Mouse (Mus musculus) liver, embryonic 12.5 days (tissue): ENCODE data around the gene Sh2d3c. TPM values are rescaled to one million over a fixed set of nuclear protein-coding genes. Genes with fewer than 3 reads are reported as not detected.

Experiments
- ATAC-seq: fragments of 200-750 bp; cut with Nextera tagmentation; 2 replicates; pipeline ENCODE4 v1.8.0; 2017; ENCODE audit warnings: moderate number of reproducible peaks, mild to moderate bottlenecking, moderate library complexity
- H3K27ac ChIP-seq: fragments of 300-500 bp; sonication (generic); 2 replicates; pipeline ENCODE4 v1.5.1; 2016; ENCODE audit warnings: mild to moderate bottlenecking
- H3K27me3 ChIP-seq: fragments of 300-500 bp; sonication (generic); replicated peaks from 2 replicates; pipeline ENCODE4 v1.6.1; 2016; ENCODE audit warnings: mild to moderate bottlenecking, moderate library complexity
- H3K36me3 ChIP-seq: fragments of 300-500 bp; sonication (generic); 2 replicates; pipeline ENCODE4 v1.6.1; 2016; ENCODE audit warnings: mild to moderate bottlenecking, moderate library complexity
- H3K4me1 ChIP-seq: fragments of 300-500 bp; sonication (generic); 2 replicates; pipeline ENCODE4 v1.6.1; 2016
- H3K4me2 ChIP-seq: fragments of 300-500 bp; sonication (generic); 2 replicates; pipeline ENCODE4 v1.6.1; 2016; ENCODE audit warnings: mild to moderate bottlenecking, moderate library complexity
- H3K4me3 ChIP-seq: fragments of 300-500 bp; sonication (generic); 2 replicates; pipeline ENCODE4 v1.5.1; 2016; ENCODE audit warnings: mild to moderate bottlenecking, moderate library complexity
- H3K9ac ChIP-seq: fragments of 300-500 bp; sonication (generic); 2 replicates; pipeline ENCODE4 v1.6.1; 2016; ENCODE audit warnings: mild to moderate bottlenecking, moderate library complexity
- H3K9me3 ChIP-seq: fragments of 300-500 bp; sonication (generic); replicated peaks from 2 replicates; pipeline ENCODE4 v1.6.1; 2016; ENCODE audit warnings: mild to moderate bottlenecking, moderate library complexity
- WGBS: fragments of 180-500 bp; shearing (Covaris S2); methylation state at CpG from one replicate; pipeline ENCODE4 v1.1.7; 2016; ENCODE audit not compliant: insufficient replicate concordance; 5-methylcytosine and 5-hydroxymethylcytosine counted together
- polyA plus RNA-seq: library from polyadenylated mRNA; unstranded; fragments of >200 nt; fragmentation: Nextera tagmentation; extraction: Ambion mirVana; gene quantifications from 2 replicates; pipeline ENCODE4 v1.2.1, GENCODE M21; 2016

The Sh2d3c gene
- polyA plus RNA-seq, 1 experiment from 2014 or later: 10.1 TPM

GRCm38 (mm10) chr2:32714117-32714986, 6.5 kb upstream of the Sh2d3c start:
- peak overlapping the region; percentile 90 for H3K9ac ChIP-seq
- H3K36me3 ChIP-seq: peaks cover 24% of the 10 kb centered on the region
- no peaks in the 10 kb centered on the region for H3K9me3 ChIP-seq
- H3K4me1 ChIP-seq: peaks cover 42% of the 10 kb centered on the region
- peak overlapping the region; percentile 93 for H3K4me3 ChIP-seq
- ATAC-seq: no peak
- no peaks in the 10 kb centered on the region for H3K27me3 ChIP-seq
- H3K4me2 ChIP-seq: peak overlapping the region; percentile 83
- H3K27ac ChIP-seq: peak overlapping the region; percentile 93
- 32% methylated on average over 11 of the region's 11 CpGs for WGBS

DNA sequence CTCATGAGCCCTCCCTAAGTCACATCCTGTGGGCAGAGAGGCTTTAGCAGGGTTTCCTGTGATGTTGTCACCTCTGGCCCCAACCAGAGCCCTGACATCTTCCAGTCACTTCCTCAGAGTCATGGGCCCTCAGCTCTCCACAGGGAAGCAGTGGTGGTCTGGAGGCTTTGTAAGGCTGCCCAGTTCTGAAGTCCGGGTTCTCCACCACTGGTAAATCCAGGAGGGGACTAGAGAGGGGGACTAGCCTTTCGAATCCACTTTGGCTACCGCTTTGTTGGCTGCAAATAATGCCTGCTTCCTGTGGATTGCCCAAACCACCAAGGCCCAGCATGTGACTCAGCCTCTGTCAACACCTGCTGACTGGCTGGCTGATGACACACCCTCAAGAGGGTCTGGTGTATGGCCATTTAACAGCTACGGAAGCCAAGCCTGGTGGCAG, 5.8 kb upstream of the Sh2d3c start:
- no peak for ATAC-seq
- no peaks in the 10 kb centered on the region for H3K27me3 ChIP-seq
- H3K4me2 ChIP-seq: peak overlapping the region; percentile 9; the same call in 1 of the 2 replicates
- H3K36me3 ChIP-seq: peaks cover 17% of the 10 kb centered on the region
- peak overlapping the region; percentile 12; the same call in 1 of the 2 replicates for H3K9ac ChIP-seq
- H3K4me3 ChIP-seq: no peak overlapping the region
- H3K27ac ChIP-seq: peak overlapping the region; percentile 93
- peaks cover 41% of the 10 kb centered on the region for H3K4me1 ChIP-seq
- no peaks in the 10 kb centered on the region for H3K9me3 ChIP-seq
- WGBS: 12% methylated on average over 4 of the region's 4 CpGs

DNA sequence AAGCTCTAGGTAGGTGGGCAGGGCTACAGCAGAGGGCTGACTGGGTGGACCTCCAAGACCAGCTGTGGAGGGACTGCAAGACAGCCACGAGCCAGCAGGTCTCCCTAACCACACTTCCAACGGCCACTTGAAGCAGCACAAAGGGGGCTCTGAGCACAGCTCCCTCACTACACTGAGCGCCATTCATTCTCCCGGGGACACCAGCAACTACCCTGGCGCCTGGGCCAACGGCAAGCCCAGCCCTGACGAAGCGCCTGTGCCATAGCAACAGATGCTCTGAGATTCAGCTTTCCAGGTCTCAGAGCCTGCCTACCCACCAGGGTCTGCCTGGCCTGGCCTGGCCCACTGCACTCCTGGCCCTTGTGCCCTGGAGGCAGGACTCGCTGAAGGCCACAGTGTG, 2.1 kb upstream of the Sh2d3c start:
- H3K27me3 ChIP-seq: no peaks in the 10 kb centered on the region
- H3K36me3 ChIP-seq: no peaks in the 10 kb centered on the region
- WGBS: 55% methylated on average over 9 of the region's 9 CpGs
- H3K9me3 ChIP-seq: no peaks in the 10 kb centered on the region
- no peak for ATAC-seq
- no peak overlapping the region for H3K9ac ChIP-seq
- H3K4me1 ChIP-seq: peaks cover 46% of the 10 kb centered on the region
- no peak overlapping the region for H3K27ac ChIP-seq
- no peak overlapping the region for H3K4me2 ChIP-seq
- H3K4me3 ChIP-seq: no peak overlapping the region

DNA sequence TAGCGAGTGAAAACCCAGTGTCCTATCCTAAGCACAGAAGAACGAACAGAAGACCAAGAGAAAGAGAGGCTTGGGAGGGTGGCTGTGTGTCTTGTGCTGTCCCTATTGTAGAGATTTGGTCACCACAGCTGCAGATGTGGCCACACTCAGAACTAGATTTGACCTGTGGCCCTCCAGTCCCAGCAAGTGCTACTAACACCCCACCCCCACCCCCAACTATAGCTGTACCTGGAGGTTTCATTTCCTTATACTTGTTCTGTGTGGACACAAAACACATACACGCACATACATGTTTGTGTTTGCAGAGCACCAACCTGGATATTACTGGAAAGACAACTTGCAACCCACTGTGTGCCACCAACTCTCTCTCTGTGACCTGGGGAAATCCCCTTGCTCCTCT, 802 bp upstream of the Sh2d3c start:
- Histone ChIP-seq H3K27ac (no peak overlapping the region), H3K36me3 (0 out of 2 replicates have a peak, but pooled peaks cover 3% of the 10 kb centered on the region)
- ATAC-seq: no peak

DNA sequence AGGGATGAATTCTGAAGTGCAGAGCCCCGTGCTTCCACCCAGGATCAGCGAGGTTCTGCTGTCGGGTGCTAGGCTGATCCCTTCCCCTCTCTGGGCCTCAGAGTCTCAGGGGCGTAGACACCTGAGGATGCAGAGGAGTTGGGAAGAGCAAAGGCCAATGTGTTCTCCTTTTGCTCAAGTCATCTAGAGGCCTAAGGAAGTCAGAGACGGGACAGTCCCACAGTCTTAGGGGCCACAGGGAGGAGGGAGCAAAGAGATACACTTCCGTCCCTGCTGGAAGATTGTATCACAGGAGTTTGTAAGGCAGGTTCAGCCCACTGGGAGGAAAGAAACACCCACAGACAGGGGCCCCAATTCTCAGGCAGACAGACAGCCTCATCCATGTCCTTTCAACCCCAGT, 1.2 kb downstream of the Sh2d3c start:
- Histone ChIP-seq H3K27ac (peak overlapping the region; percentile 33; the same call in 1 of the 2 replicates), H3K4me3 (peak overlapping the region; percentile 26), H3K4me2 (peak overlapping the region; percentile 48), H3K4me1 (peaks cover 31% of the 10 kb centered on the region), H3K27me3 (no peaks in the 10 kb centered on the region), H3K9ac (0 out of 2 replicates have a peak overlapping the region, but pooled peaks have one; percentile 33), H3K9me3 (no peaks in the 10 kb centered on the region), H3K36me3 (peaks cover 10% of the 10 kb centered on the region; the same call in 1 of the 2 replicates)
- WGBS: 19% methylated on average over 6 of the region's 6 CpGs
- no peak for ATAC-seq

More for the DNA sequence above, 802 bp upstream of the Sh2d3c start:
- H3K9ac ChIP-seq: no peak overlapping the region
- no peaks in the 10 kb centered on the region for H3K27me3 ChIP-seq
- WGBS: 83% methylated on average over 3 of the region's 3 CpGs
- H3K4me2 ChIP-seq: 0 out of 2 replicates have a peak overlapping the region, but pooled peaks have one; percentile 48
- no peak overlapping the region for H3K4me3 ChIP-seq
- H3K4me1 ChIP-seq: peaks cover 33% of the 10 kb centered on the region
- no peaks in the 10 kb centered on the region for H3K9me3 ChIP-seq

GRCm38 (mm10) chr2:32722581-32722980, 1.7 kb downstream of the Sh2d3c start:
- Histone ChIP-seq H3K36me3 (peaks cover 10% of the 10 kb centered on the region; the same call in 1 of the 2 replicates), H3K27me3 (no peaks in the 10 kb centered on the region), H3K4me3 (no peak overlapping the region), H3K9me3 (no peaks in the 10 kb centered on the region), H3K4me1 (peaks cover 36% of the 10 kb centered on the region), H3K27ac (peak overlapping the region; percentile 33; the same call in 1 of the 2 replicates), H3K4me2 (peak overlapping the region; percentile 48), H3K9ac (no peak overlapping the region)
- ATAC-seq: no peak
- 64% methylated on average over 3 of the region's 3 CpGs for WGBS

- peaks cover 38% of the 10 kb centered on the region for H3K4me1 ChIP-seq
- peaks cover 10% of the 10 kb centered on the region; the same call in 1 of the 2 replicates for H3K36me3 ChIP-seq
- no peaks in the 10 kb centered on the region for H3K27me3 ChIP-seq
- ATAC-seq: no peak
- no peak overlapping the region for H3K27ac ChIP-seq
- no peak overlapping the region for H3K9ac ChIP-seq
- WGBS: 61% methylated on average over 4 of the region's 4 CpGs
- H3K9me3 ChIP-seq: no peaks in the 10 kb centered on the region
- H3K4me2 ChIP-seq: no peak overlapping the region
- H3K4me3 ChIP-seq: no peak overlapping the region
Observed at GRCm38 (mm10) chr2:32724149-32724548, 3.3 kb downstream of the Sh2d3c start.

DNA sequence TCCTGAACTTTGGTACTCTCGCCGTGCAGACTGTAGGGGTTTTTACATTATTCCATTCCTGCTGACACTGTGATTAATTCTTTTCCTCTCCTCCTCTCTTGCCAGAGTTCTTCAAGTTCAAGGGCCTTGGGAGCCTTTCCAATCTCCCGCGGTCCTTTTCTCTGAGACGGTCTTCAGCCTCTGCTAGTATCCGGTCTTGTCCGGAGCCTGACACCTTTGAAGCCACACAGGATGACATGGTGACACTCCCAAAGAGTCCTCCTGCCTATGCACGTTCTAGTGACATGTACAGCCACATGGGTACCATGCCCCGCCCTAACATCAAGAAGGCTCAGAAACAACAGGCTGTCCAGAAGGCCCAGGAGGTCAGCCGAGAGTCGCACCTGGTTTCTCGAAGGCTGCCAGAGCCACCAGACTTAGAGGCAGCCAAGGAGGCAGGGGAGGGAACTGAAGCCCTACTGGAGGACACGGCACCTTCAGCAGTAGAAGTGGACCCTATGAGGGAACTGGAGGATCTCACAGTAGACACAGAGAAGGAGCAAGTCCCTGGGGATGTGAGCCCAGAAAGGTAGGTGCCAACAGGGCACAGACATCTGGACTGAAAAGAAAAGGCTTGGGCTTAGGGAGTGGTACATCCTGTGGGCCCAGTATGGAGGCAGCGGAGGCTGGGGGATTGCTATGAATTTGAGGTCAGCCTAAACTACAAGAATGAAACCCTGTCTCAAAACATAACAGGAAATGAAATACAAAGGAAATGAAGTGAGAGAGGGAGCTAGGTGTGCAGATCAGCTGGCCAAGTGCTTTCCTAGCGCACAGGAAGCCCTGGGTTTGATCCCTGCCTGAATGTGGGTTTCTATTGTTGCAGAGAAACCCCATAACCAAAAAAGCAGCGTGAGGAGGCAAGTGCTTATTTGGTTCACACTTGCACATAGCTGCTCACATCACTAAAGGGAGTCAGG, 4.3 kb downstream of the Sh2d3c start:
- WGBS: 74% methylated on average over 16 of the region's 16 CpGs
- H3K27me3 ChIP-seq: no peaks in the 10 kb centered on the region
- H3K36me3 ChIP-seq: peaks cover 10% of the 10 kb centered on the region; the same call in 1 of the 2 replicates
- H3K4me1 ChIP-seq: peaks cover 37% of the 10 kb centered on the region
- H3K9ac ChIP-seq: no peak overlapping the region
- H3K4me2 ChIP-seq: no peak overlapping the region
- H3K27ac ChIP-seq: no peak overlapping the region
- no peaks in the 10 kb centered on the region for H3K9me3 ChIP-seq
- H3K4me3 ChIP-seq: no peak overlapping the region
- no peak for ATAC-seq

DNA sequence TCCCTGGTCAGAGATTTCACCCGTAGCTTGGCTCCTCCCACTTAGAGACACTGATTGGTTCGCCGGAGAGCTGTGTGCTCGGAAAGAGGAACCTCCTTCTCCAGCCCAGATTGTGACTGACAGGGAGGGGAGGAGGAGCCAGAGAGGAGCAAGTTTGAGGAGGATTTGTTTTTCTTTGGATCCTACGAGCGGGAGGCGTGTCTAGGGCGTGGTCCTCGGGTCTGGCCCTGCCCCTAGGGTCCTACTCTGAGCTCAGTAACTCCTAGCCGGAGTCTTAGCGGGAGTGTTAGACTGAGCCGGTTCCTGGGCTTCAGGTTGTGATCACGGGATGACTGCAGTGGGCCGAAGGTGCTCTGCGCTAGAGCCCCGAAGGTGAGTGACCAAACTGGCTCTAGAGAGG, 6.6 kb downstream of the Sh2d3c start:
- Histone ChIP-seq H3K9me3 (no peaks in the 10 kb centered on the region), H3K27me3 (no peaks in the 10 kb centered on the region), H3K4me1 (peaks cover 23% of the 10 kb centered on the region), H3K27ac (no peak overlapping the region), H3K9ac (peak overlapping the region; percentile 49; the same call in 1 of the 2 replicates), H3K4me2 (peak overlapping the region; percentile 57), H3K36me3 (peaks cover 10% of the 10 kb centered on the region; the same call in 1 of the 2 replicates), H3K4me3 (peak overlapping the region; percentile 33)
- WGBS: 5% methylated on average over 16 of the region's 16 CpGs
- ATAC-seq: peak; percentile 86

DNA sequence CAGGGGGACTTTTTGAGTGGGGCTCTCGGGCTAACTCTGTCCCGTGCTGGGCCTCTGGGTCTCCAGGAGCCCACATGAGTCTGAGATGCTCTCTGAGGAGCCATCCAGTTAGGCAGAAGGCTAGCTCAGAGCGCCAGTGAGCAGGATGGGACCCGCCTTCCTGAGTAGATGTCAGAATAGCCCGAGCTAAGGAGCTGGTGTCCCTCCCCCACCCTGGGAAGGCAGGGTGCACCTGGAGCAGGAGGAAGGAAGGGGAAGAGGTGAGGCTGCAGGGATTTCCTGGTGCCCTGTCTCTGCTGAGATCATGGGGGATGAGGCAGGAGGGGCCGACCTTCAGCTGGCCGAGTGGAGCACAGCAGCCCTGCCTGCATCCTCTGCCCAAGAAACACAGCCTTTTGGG, 7.6 kb downstream of the Sh2d3c start:
- H3K4me2 ChIP-seq: peak overlapping the region; percentile 57
- no peak overlapping the region for H3K4me3 ChIP-seq
- no peaks in the 10 kb centered on the region for H3K9me3 ChIP-seq
- no peak overlapping the region for H3K9ac ChIP-seq
- H3K27me3 ChIP-seq: no peaks in the 10 kb centered on the region
- WGBS: 50% methylated on average over 7 of the region's 7 CpGs
- peaks cover 10% of the 10 kb centered on the region; the same call in 1 of the 2 replicates for H3K36me3 ChIP-seq
- peaks cover 18% of the 10 kb centered on the region for H3K4me1 ChIP-seq
- ATAC-seq: no peak
- H3K27ac ChIP-seq: no peak overlapping the region

DNA sequence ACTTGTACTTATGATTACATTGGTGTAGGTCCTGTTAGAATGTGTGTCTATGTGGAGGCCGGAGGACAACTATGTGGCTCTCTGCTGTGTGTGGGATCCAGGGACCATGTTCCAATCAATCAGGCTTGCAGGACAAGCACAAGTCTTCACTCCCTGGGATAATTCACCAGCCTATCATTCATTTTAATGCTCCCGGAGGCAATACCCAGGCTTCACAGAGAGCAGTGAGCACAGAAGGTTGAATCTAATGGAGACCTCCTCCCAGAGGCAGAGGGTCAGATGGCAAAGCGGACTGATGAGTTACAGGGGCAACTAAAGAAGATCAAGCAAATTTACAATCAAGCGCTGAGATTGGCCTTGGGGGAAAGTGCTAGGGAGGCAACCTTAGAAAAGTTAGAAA, 8.7 kb downstream of the Sh2d3c start:
- no peaks in the 10 kb centered on the region for H3K27me3 ChIP-seq
- H3K4me3 ChIP-seq: no peak overlapping the region
- no peaks in the 10 kb centered on the region for H3K9me3 ChIP-seq
- 68% methylated on average over 4 of the region's 4 CpGs for WGBS
- H3K27ac ChIP-seq: 0 out of 2 replicates have a peak overlapping the region, but pooled peaks have one; percentile 5
- peaks cover 21% of the 10 kb centered on the region for H3K4me1 ChIP-seq
- H3K36me3 ChIP-seq: peaks cover 10% of the 10 kb centered on the region; the same call in 1 of the 2 replicates
- ATAC-seq: no peak
- H3K9ac ChIP-seq: no peak overlapping the region
- no peak overlapping the region; the same call in 1 of the 2 replicates for H3K4me2 ChIP-seq
